Mouse (Mus musculus): ENCODE measurements around the gene Minos1.

GRCm38 (mm10) chr4:139095406-139095805 lies 35.5 kb downstream of the Minos1 start:
- TF ChIP-seq CTCF (IDR thresholded peaks at IDR 0.05; ENCODE audit: low read depth, low read length) (no peak), EP300 (IDR thresholded peaks at IDR 0.05; ENCODE audit: insufficient read depth, low read depth, low read length) (no peak), POLR2A (IDR thresholded peaks at IDR 0.05; ENCODE audit: insufficient read depth, low read length) (no peak)

Measured in ES-Bruce4 (cell line).